Mouse (Mus musculus) cerebellum, adult 9-11 months (tissue): Measurements from ENCODE around the gene Mrps18c.

ENCODE experiments used
- DNase-seq: peaks from one replicate; pipeline ENCODE4 v3.0.0; 2022

Mrps18c gene

GRCm38 (mm10) chr5:100828701-100829100, 30.3 kb downstream of the Mrps18c start:
- no peak for DNase-seq

- no peak for DNase-seq
These were observed 34.3 kb downstream of the Mrps18c start for GRCm38 (mm10) chr5:100832680-100833079.

GRCm38 (mm10) chr5:100833841-100834240, 35.4 kb downstream of the Mrps18c start:
- DNase-seq, result no peak

DNA sequence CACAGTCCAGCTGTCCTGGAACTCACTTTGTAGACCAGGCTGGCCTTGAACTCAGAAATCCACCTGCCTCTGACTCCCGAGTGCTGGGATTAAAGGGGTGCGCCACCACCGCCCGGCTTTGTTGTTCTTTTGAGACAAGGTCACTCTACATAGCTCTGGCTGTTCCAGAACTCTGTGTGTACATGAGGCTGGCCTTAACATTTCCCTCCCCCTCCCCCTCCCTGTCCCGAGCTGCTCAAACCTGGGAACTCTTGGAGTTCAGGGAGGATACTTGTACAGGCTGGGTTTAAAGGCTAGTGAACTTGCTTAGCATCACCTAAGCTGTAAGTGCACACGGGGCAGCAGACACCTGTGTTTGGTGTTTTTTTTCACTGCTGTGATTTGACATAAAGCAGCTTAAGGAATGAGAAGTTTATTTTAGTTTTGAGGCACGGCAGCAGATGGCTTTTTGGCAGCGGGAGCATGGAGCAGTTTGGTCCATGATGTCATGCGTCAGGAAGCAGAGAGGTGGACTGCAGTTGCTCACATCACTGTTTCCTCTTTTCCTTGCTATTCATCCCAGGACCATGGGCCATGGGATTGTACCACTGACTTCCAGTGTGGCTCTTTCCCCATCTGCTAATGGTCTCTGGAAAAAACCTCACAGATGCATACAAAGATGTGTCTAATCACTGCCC, 37.6 kb downstream of the Mrps18c start:
- DNase-seq, result no peak

DNA sequence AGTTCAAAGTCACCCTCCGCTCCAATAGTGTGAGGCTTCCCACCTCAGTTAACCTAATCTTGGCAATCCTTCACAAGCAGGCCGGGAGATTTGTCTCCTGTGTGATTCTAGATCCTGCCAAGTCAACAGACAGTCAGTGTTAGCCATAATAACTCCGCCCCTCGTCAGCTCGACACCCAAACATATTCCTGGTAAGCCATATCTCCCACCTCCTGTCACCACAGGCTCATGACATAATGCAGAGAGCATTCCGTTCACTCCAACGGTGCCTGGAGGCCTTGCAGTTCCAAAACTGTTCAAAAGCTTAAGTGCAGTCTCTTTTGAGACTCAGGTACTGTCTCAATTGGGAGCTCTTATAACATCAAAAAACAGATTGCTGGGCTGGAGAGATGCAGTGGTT, 39.5 kb downstream of the Mrps18c start:
- no peak for DNase-seq

DNA sequence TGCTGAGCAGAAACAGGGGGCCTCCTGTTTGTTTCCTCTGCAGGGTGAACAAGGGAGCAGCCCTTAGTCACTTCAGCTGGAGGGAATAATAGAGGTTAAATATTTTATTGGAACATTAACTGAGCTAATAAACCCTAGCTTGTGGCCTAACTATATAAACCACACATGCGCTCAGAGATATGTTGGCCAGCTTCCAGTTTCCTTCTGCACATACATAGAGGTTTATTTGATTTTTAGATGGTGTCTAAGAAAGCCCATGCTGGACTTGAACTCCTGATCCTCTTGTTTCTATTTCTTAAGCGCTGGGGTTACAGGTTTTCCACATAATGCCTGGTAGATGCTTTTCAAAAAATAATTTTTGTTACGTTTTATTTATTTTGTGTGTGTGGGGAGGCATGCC, 46.1 kb downstream of the Mrps18c start:
- DNase-seq, result no peak

GRCm38 (mm10) chr5:100845485-100845847, 47.0 kb downstream of the Mrps18c start, which contains the start of gene Gpat3:
Gene Gpat3 (plus strand): TSS chr5:100845713.
- DNase-seq, result peak; percentile 51

DNA sequence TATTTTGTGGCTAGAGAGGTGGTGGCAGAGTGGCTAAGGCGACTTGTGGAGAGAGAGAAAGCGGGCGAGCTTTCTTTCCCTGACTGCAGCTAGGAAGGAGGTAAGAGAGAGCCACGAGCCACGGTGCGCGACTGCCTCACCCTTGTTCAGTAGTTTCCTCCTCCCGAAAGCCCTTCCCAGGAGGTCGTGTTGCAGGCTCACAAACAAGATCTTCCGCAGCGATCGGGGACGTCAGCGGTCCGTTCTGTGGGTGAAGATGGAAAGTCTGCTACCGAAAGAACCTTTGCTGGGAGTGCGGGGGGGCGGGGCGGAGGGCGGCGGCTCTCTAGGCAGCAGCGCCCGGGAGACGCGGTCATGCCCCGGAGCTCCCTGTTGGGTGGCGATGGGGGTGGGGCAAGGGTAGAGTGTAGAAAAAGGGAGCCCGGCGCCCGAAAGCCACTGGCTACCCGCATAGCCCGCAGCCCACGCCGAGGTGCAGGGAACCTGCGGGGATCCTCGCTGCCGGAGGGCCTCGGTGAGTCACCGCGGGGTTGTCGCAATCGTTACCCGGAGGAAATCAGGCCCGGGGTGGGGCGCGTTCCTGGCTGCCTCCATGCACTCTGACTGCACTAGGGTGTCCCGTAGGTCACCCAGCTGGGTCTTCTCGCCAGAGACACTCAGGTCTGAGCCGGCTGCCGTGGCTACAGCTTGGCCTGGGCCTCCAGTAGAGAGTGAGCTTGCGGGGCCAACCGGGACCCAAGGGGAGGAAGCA, 47.6 kb downstream of the Mrps18c start:
- DNase-seq, result peak; percentile 62

- DNase-seq, result no peak
These were observed 48.1 kb downstream of the Mrps18c start for GRCm38 (mm10) chr5:100846599-100846920.

GRCm38 (mm10) chr5:100847143-100847542, 48.7 kb downstream of the Mrps18c start:
- DNase-seq, result no peak

- no peak for DNase-seq
These were observed 55.5 kb downstream of the Mrps18c start for GRCm38 (mm10) chr5:100853963-100854362.
